ENCODE assay signal across 8 mouse cellular contexts in genomic region chr12:40446450-40447381, GRCm38 (mm10). TPM values are rescaled to one million over a fixed set of nuclear protein-coding genes. Genes with fewer than 3 reads are reported as not detected.
DNase-seq lines count a peak whose midpoint lies in the region; ATAC-seq and TF ChIP-seq lines count a peak whose summit lies in the region.

No protein-coding gene starts in this region.

- no peak for TF ChIP-seq CTCF in cortical plate, adult 2 months (IDR thresholded peaks at IDR 0.05; ENCODE audit: extremely low read depth, insufficient read depth, low read length)
- TF ChIP-seq CTCF in intestine, postnatal 0 days (IDR thresholded peaks at IDR 0.05; ENCODE audit: low read depth) = peak; percentile 22; the same call in 1 of the 2 replicates
- peak; percentile 26 for TF ChIP-seq CTCF in stomach, postnatal 0 days (IDR thresholded peaks at IDR 0.05; ENCODE audit: low read depth)

- peak overlapping the region; percentile 58 for H3K9ac ChIP-seq in intestine, postnatal 0 days (ENCODE audit: low read depth, low read length)
- H3K9ac ChIP-seq in midbrain, embryonic 16.5 days (ENCODE audit: low read depth, low read length) = peak overlapping the region; percentile 90
- H3K9ac ChIP-seq in stomach, postnatal 0 days (ENCODE audit: low read length) = peak overlapping the region; percentile 74

- H3K27ac ChIP-seq in cortical plate, adult 2 months (ENCODE audit: insufficient read depth, low read length) = peak overlapping the region; percentile 74
- no peak overlapping the region for H3K27ac ChIP-seq in intestine, postnatal 0 days (ENCODE audit: low read depth, low read length)
- H3K27ac ChIP-seq in midbrain, embryonic 16.5 days (ENCODE audit: low read length) = peak overlapping the region; percentile 93
- H3K27ac ChIP-seq in stomach, postnatal 0 days (replicated peaks) = peak overlapping the region; percentile 59

- peak overlapping the region; percentile 94 for H3K4me2 ChIP-seq in intestine, postnatal 0 days (replicated peaks; ENCODE audit: low read depth)
- peak overlapping the region; percentile 76 for H3K4me2 ChIP-seq in midbrain, embryonic 16.5 days (ENCODE audit: low read length)
- H3K4me2 ChIP-seq in stomach, postnatal 0 days (replicated peaks; ENCODE audit: low read depth) = peak overlapping the region; percentile 97

- TF ChIP-seq POLR2A in cortical plate, adult 2 months (IDR thresholded peaks at IDR 0.05; ENCODE audit: extremely low read depth, insufficient read depth, low read length) = 0 out of 2 replicates have a peak, but pooled peaks have one; percentile 20

- H3K4me1 ChIP-seq in cortical plate, adult 2 months (ENCODE audit: control insufficient read depth, insufficient read depth, low read length) = no peaks in the 10 kb centered on the region; the same call in 1 of the 2 replicates
- H3K4me1 ChIP-seq in intestine, postnatal 0 days (replicated peaks; ENCODE audit: control insufficient read depth, insufficient read depth, low read length) = no peaks in the 10 kb centered on the region
- peaks cover 18% of the 10 kb centered on the region for H3K4me1 ChIP-seq in midbrain, embryonic 16.5 days (ENCODE audit: control insufficient read depth, insufficient read depth, low read length)
- H3K4me1 ChIP-seq in stomach, postnatal 0 days (replicated peaks; ENCODE audit: control insufficient read depth, insufficient read depth) = 0 out of 2 replicates have a peak, but pooled peaks cover 4% of the 10 kb centered on the region

- no peaks in the 10 kb centered on the region for H3K27me3 ChIP-seq in intestine, postnatal 0 days (replicated peaks; ENCODE audit: control insufficient read depth, insufficient read depth, low read length)
- no peaks in the 10 kb centered on the region for H3K27me3 ChIP-seq in midbrain, embryonic 16.5 days (ENCODE audit: control insufficient read depth, insufficient read depth, low read depth, low read length)
- H3K27me3 ChIP-seq in stomach, postnatal 0 days (ENCODE audit: control insufficient read depth, insufficient read depth, low read length) = no peaks in the 10 kb centered on the region

- DNase-seq in 3T3-L1 (ENCODE audit: low read depth, low spot score) (peak; percentile 56), WW6 (ENCODE audit: low read depth, low spot score) (peak; percentile 20), liver (peak; percentile 15)
- DNase-seq in stomach, postnatal 0 days (ENCODE audit: low spot score) = peak; percentile 53

- peak overlapping the region; percentile 71 for H3K4me3 ChIP-seq in cortical plate, adult 2 months (ENCODE audit: insufficient read depth, low read length)
- H3K4me3 ChIP-seq in intestine, postnatal 0 days (ENCODE audit: low read depth, low read length) = peak overlapping the region; percentile 98
- peak overlapping the region; percentile 85 for H3K4me3 ChIP-seq in midbrain, embryonic 16.5 days (ENCODE audit: low read depth, low read length)
- H3K4me3 ChIP-seq in stomach, postnatal 0 days (ENCODE audit: low read depth, low read length) = peak overlapping the region; percentile 62

- ATAC-seq in granulocyte monocyte progenitor cell, adult 5-6 weeks (replicated peaks; ENCODE audit: poor library complexity, severe bottlenecking) = peak; percentile 50
- ATAC-seq in intestine, postnatal 0 days = no peak; the same call in 1 of the 2 replicates
- peak; percentile 6; the same call in 1 of the 2 replicates for ATAC-seq in midbrain, embryonic 16.5 days
- ATAC-seq in stomach, postnatal 0 days (ENCODE audit: low FRiP score, low TSS enrichment) = no peak; the same call in 1 of the 2 replicates

- no peak for TF ChIP-seq EP300 in stomach, postnatal 0 days (optimal IDR thresholded peaks at IDR 0.05)

- H3K9me3 ChIP-seq in intestine, postnatal 0 days (ENCODE audit: control insufficient read depth) = no peaks in the 10 kb centered on the region
- no peaks in the 10 kb centered on the region for H3K9me3 ChIP-seq in midbrain, embryonic 16.5 days (replicated peaks; ENCODE audit: control insufficient read depth, low read length, poor library complexity, severe bottlenecking)
- no peaks in the 10 kb centered on the region for H3K9me3 ChIP-seq in stomach, postnatal 0 days (ENCODE audit: control insufficient read depth, low read length)

- H3K36me3 ChIP-seq in intestine, postnatal 0 days (ENCODE audit: control insufficient read depth, insufficient read depth) = no peaks in the 10 kb centered on the region
- H3K36me3 ChIP-seq in midbrain, embryonic 16.5 days (ENCODE audit: control insufficient read depth, insufficient read depth, low read length) = no peaks in the 10 kb centered on the region
- no peaks in the 10 kb centered on the region for H3K36me3 ChIP-seq in stomach, postnatal 0 days (ENCODE audit: control insufficient read depth, insufficient read depth, low read length)

- under 1% methylated on average over 44 of the region's 44 CpGs for WGBS in intestine, postnatal 0 days
- WGBS in midbrain, embryonic 16.5 days = under 1% methylated on average over 44 of the region's 44 CpGs
- under 1% methylated on average over 43 of the region's 44 CpGs for WGBS in stomach, postnatal 0 days

RNA-seq across cellular contexts. Expression of gene Dock4, which starts 1.0 kb away (rescaled TPM):
- 41.2 and 45.0 TPM in 2 replicates for polyA plus RNA-seq in cortical plate, adult 2 months (2012; rRNA removed)
- total RNA-seq in granulocyte monocyte progenitor cell, adult 5-6 weeks (2014; fragmentation: Nextera tagmentation) = 0.19 and 1.9 TPM in 2 replicates
- 0.57 and 0.99 TPM in 2 replicates for total RNA-seq in granulocyte monocyte progenitor cell, adult 5-6 weeks (2017)
- 1.8 and 2.6 TPM in 2 replicates for polyA plus RNA-seq in intestine, postnatal 0 days (2015; fragmentation: Nextera tagmentation; extraction: Ambion mirVana)
- polyA plus RNA-seq in midbrain, embryonic 16.5 days (2015; fragmentation: Nextera tagmentation; extraction: Ambion mirVana) = 34.8 and 38.7 TPM in 2 replicates
- polyA plus RNA-seq in stomach, postnatal 0 days (2015; fragmentation: Nextera tagmentation; extraction: Ambion mirVana) = 3.1 and 3.3 TPM in 2 replicates

RNA-seq across cellular contexts. Expression of gene Zfp277, which starts 1.0 kb away (rescaled TPM):
- 18.1 and 19.4 TPM in 2 replicates for polyA plus RNA-seq in cortical plate, adult 2 months (2012; rRNA removed)
- 25.7 and 26.9 TPM in 2 replicates for total RNA-seq in granulocyte monocyte progenitor cell, adult 5-6 weeks (2014; fragmentation: Nextera tagmentation)
- 27.5 and 37.7 TPM in 2 replicates for total RNA-seq in granulocyte monocyte progenitor cell, adult 5-6 weeks (2017)
- polyA plus RNA-seq in intestine, postnatal 0 days (2015; fragmentation: Nextera tagmentation; extraction: Ambion mirVana) = 19.5 and 19.9 TPM in 2 replicates
- 30.1 TPM in 2 replicates for polyA plus RNA-seq in midbrain, embryonic 16.5 days (2015; fragmentation: Nextera tagmentation; extraction: Ambion mirVana)
- polyA plus RNA-seq in stomach, postnatal 0 days (2015; fragmentation: Nextera tagmentation; extraction: Ambion mirVana) = 21.3 and 21.7 TPM in 2 replicates

Comparison
In these comparisons a context has a peak if more than half of its experiments do, and no peak if none do; other contexts are left out.
1. ATAC-seq: peak in granulocyte monocyte progenitor cell, adult 5-6 weeks (single experiment) and midbrain, embryonic 16.5 days (single experiment); none in intestine, postnatal 0 days (single experiment) and stomach, postnatal 0 days (single experiment).
2. Peak in every context shown above with its lines, with median percentiles within 50 percentile points of each other: DNase-seq, H3K4me3 ChIP-seq, H3K4me2 ChIP-seq and H3K9ac ChIP-seq.